Mouse (Mus musculus): ENCODE measurements around the gene Cep83.
"Not testable (repeated sequence)": the region's sequence is repeated elsewhere in the genome, so short reads cannot be mapped to it uniquely, and the experiment has no call there.

The Cep83 gene

GRCm38 (mm10) chr10:94688420-94689175 is at the start of gene Cep83:
Cep83 (plus strand) TSS chr10:94688654.
- peak; percentile 83 for DNase-seq (ENCODE audit: low spot score)

GRCm38 (mm10) chr10:94639281-94639680 is 49.2 kb upstream of the Cep83 start:
- no peak for DNase-seq (ENCODE audit: low spot score)

- no peak for DNase-seq (ENCODE audit: low spot score)
These were observed 48.4 kb upstream of the Cep83 start for GRCm38 (mm10) chr10:94640067-94640466.

- DNase-seq (ENCODE audit: low spot score), result no peak
These were observed 24.4 kb upstream of the Cep83 start for GRCm38 (mm10) chr10:94664036-94664435.

- no peak for DNase-seq (ENCODE audit: low spot score)
These were observed 24.0 kb upstream of the Cep83 start for GRCm38 (mm10) chr10:94664455-94664854.

- no peak for DNase-seq (ENCODE audit: low spot score)
These were observed 20.3 kb upstream of the Cep83 start for GRCm38 (mm10) chr10:94668147-94668546.

GRCm38 (mm10) chr10:94687801-94688419 is 544 bp upstream of the Cep83 start:
- DNase-seq (ENCODE audit: low spot score), result no peak

- no peak for DNase-seq (ENCODE audit: low spot score)
These were observed 689 bp downstream of the Cep83 start for GRCm38 (mm10) chr10:94689176-94689510.

GRCm38 (mm10) chr10:94690376-94690775 is 1.9 kb downstream of the Cep83 start:
- no peak for DNase-seq (ENCODE audit: low spot score)

- no peak for DNase-seq (ENCODE audit: low spot score)
These were observed 3.7 kb downstream of the Cep83 start for GRCm38 (mm10) chr10:94692163-94692562.

GRCm38 (mm10) chr10:94705643-94706258 is 17.3 kb downstream of the Cep83 start:
- no peak for DNase-seq (ENCODE audit: low spot score)

GRCm38 (mm10) chr10:94706695-94707094 is 18.2 kb downstream of the Cep83 start:
- DNase-seq (ENCODE audit: low spot score), result no peak

- no peak for DNase-seq (ENCODE audit: low spot score)
These were observed 21.3 kb downstream of the Cep83 start for GRCm38 (mm10) chr10:94709622-94710319.

GRCm38 (mm10) chr10:94710320-94710695 is 21.9 kb downstream of the Cep83 start:
- no peak for DNase-seq (ENCODE audit: low spot score)

GRCm38 (mm10) chr10:94720300-94720699 is 31.8 kb downstream of the Cep83 start:
- DNase-seq (ENCODE audit: low spot score), result no peak

- DNase-seq (ENCODE audit: low spot score), result not testable (repeated sequence)
These were observed 39.6 kb downstream of the Cep83 start for GRCm38 (mm10) chr10:94728053-94728452.

- DNase-seq (ENCODE audit: low spot score), result no peak
These were observed 42.0 kb downstream of the Cep83 start for GRCm38 (mm10) chr10:94730445-94730844.

GRCm38 (mm10) chr10:94734829-94735228 is 46.4 kb downstream of the Cep83 start:
- DNase-seq (ENCODE audit: low spot score), result no peak

GRCm38 (mm10) chr10:94740221-94740620 is 51.8 kb downstream of the Cep83 start:
- DNase-seq (ENCODE audit: low spot score), result no peak

GRCm38 (mm10) chr10:94741459-94741858 is 53.0 kb downstream of the Cep83 start:
- no peak for DNase-seq (ENCODE audit: low spot score)

- DNase-seq (ENCODE audit: low spot score), result no peak
These were observed 58.6 kb downstream of the Cep83 start for GRCm38 (mm10) chr10:94747011-94747410.

GRCm38 (mm10) chr10:94771496-94771895 is 83.0 kb downstream of the Cep83 start:
- no peak for DNase-seq (ENCODE audit: low spot score)

GRCm38 (mm10) chr10:94777576-94777975 is 89.1 kb downstream of the Cep83 start:
- no peak for DNase-seq (ENCODE audit: low spot score)
